ENCODE assay signal across 1 mouse cellular context in the genomic region with DNA sequence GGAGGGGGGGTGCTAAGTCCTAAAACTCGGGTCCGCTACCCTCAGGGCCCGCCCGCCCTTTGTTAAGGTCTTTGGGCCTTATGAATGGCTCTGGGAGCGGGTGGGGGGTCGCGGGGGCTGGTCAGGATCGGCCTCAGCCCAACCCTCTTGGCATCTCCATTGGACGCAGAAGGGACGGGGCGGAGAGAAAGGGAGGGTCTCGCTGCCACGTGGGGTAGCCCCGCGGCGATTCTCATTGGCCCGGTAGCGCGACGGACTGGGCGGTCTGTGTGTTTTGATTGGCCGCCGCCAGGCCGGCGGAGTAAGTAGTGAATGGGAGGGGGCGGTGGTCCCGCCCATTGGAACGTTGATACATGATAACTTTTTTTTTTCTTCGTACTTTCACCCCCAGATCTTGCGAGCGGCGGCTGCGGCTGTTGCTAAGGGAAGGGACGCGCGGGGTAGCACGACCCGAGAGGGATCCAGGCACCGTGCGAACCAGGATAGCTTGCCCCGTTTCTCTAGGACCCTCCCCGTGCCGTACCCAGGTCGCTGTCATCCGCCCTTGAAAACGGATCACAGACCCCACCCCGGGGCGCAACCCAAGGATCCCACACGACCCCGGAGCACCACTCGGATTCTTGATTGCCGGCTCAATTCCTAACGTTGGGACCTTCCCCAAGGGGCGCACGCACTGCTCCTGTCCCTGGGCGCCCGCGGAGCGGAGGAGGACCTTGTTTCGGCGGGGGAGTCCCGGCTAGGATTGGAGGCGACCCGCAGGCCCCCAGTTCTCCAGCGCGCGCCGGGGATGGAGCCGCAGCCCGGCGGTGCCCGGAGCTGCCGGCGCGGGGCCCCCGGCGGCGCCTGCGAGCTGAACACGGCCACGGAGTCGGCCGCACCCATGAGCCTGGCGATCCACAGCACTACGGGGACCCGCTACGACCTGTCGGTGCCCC.
TF ChIP-seq lines count a peak whose summit lies in the region.

No protein-coding gene starts in this region.

TF ChIP-seq in CH12.LX, 34 proteins besides CTCF, POLR2A, EP300 and RAD21:
- TF ChIP-seq MAZ (IDR thresholded peaks at IDR 0.05; ENCODE audit: low read depth, low read length) (0 out of 2 replicates have a peak, but pooled peaks have one; percentile 61), PAX5 (IDR thresholded peaks at IDR 0.05; ENCODE audit: low read length) (no peak), MYC (IDR thresholded peaks at IDR 0.05; ENCODE audit: low read depth, low read length) (no peak), E2F4 (IDR thresholded peaks at IDR 0.05; ENCODE audit: insufficient replicate concordance, low read depth, low read length) (no peak), HCFC1 (IDR thresholded peaks at IDR 0.05; ENCODE audit: low read depth, low read length) (no peak), SIN3A (IDR thresholded peaks at IDR 0.05; ENCODE audit: low read length) (peak; percentile 83; the same call in 1 of the 2 replicates), BHLHE40 (IDR thresholded peaks at IDR 0.05; ENCODE audit: low read depth, low read length) (peak; percentile 4), ELF1 (IDR thresholded peaks at IDR 0.05; ENCODE audit: low read depth, low read length) (no peak), TBP (conservative IDR thresholded peaks at IDR 0.05; ENCODE audit: low read depth, low read length) (0 out of 2 replicates have a peak, but pooled peaks have one; percentile 59), JUN (IDR thresholded peaks at IDR 0.05; ENCODE audit: insufficient read depth, low read depth, low read length) (no peak), TCF12 (IDR thresholded peaks at IDR 0.05; ENCODE audit: low read depth, low read length) (no peak), JUND (conservative IDR thresholded peaks at IDR 0.05; ENCODE audit: low read depth, low read length) (no peak), MXI1 (IDR thresholded peaks at IDR 0.05; ENCODE audit: low read depth, low read length) (peak; percentile 48), UBTF (IDR thresholded peaks at IDR 0.05; ENCODE audit: low read depth, low read length) (0 out of 2 replicates have a peak, but pooled peaks have one; percentile 18), CHD1 (IDR thresholded peaks at IDR 0.05; ENCODE audit: low read depth, low read length) (peak; percentile 68; the same call in 1 of the 2 replicates), GABPA (IDR thresholded peaks at IDR 0.05; ENCODE audit: insufficient replicate concordance, low read depth, low read length) (no peak), ZNF384 (IDR thresholded peaks at IDR 0.05; ENCODE audit: low read depth, low read length) (peak; percentile 89), IRF4 (IDR thresholded peaks at IDR 0.05; ENCODE audit: low read depth, low read length) (no peak), ETS1 (conservative IDR thresholded peaks at IDR 0.05; ENCODE audit: low read depth, low read length) (no peak), ZKSCAN1 (IDR thresholded peaks at IDR 0.05; ENCODE audit: borderline replicate concordance, low read depth, low read length) (no peak), USF1 (IDR thresholded peaks at IDR 0.05; ENCODE audit: low read depth, low read length) (peak; percentile 83), SMC3 (IDR thresholded peaks at IDR 0.05; ENCODE audit: low read depth, low read length) (no peak), MAX (IDR thresholded peaks at IDR 0.05; ENCODE audit: low read length) (peak; percentile 53; the same call in 1 of the 2 replicates), RCOR1 (conservative IDR thresholded peaks at IDR 0.05; ENCODE audit: low read depth, low read length) (no peak), CHD2 (IDR thresholded peaks at IDR 0.05; ENCODE audit: low read length) (peak; percentile 57; the same call in 1 of the 2 replicates), KAT2A (IDR thresholded peaks at IDR 0.05; ENCODE audit: insufficient replicate concordance, low read length) (0 out of 2 replicates have a peak, but pooled peaks have one; percentile 26), NRF1 (IDR thresholded peaks at IDR 0.05; ENCODE audit: low read depth, low read length) (no peak), MAFK (IDR thresholded peaks at IDR 0.05; ENCODE audit: insufficient replicate concordance, low read length) (0 out of 2 replicates have a peak, but pooled peaks have one; percentile 17), NELFE (IDR thresholded peaks at IDR 0.05; ENCODE audit: low read depth, low read length) (peak; percentile 63; the same call in 1 of the 2 replicates), ZMIZ1 (IDR thresholded peaks at IDR 0.05; ENCODE audit: low read depth, low read length) (no peak), USF2 (conservative IDR thresholded peaks at IDR 0.05; ENCODE audit: low read depth, low read length) (peak; percentile 42), ZC3H11A (IDR thresholded peaks at IDR 0.05; ENCODE audit: low read depth, low read length) (no peak), POLR2AphosphoS2 (IDR thresholded peaks at IDR 0.05; ENCODE audit: low read depth, low read length) (no peak), MEF2A (IDR thresholded peaks at IDR 0.05; ENCODE audit: borderline replicate concordance, low read depth, low read length) (no peak)
